Mouse (Mus musculus): ENCODE results near the gene Igsf3. TPM values are rescaled to one million over a fixed set of nuclear protein-coding genes. Genes with fewer than 3 reads are reported as not detected.

Igsf3 gene
- total and polyA plus RNA-seq, 3 experiments = not detected

- H3K4me1 ChIP-seq (ENCODE audit: control insufficient read depth in 1 of 2, insufficient read depth in 2 of 2, low read length in 2 of 2) = no peaks in the 10 kb centered on the region
- no peaks in the 10 kb centered on the region for H3K79me2 ChIP-seq (ENCODE audit: control insufficient read depth, insufficient read depth, low read length, poor library complexity)
- H3K27me3 ChIP-seq (ENCODE audit: control insufficient read depth in 1 of 2, insufficient read depth in 2 of 2, low read length in 2 of 2) = no peaks in the 10 kb centered on the region
- DNase-seq (ENCODE audit: low read depth, low spot score) = no peak
- TF ChIP-seq HCFC1 (IDR thresholded peaks at IDR 0.05; ENCODE audit: low read depth, low read length) (no peak), TAL1 (IDR thresholded peaks at IDR 0.05; ENCODE audit: low read length) (no peak), GATA1 (IDR thresholded peaks at IDR 0.05; ENCODE audit: low read depth, low read length) (no peak), UBTF (IDR thresholded peaks at IDR 0.05; ENCODE audit: borderline replicate concordance, insufficient read depth, low read depth, low read length) (no peak), E2F4 (IDR thresholded peaks at IDR 0.05; ENCODE audit: borderline replicate concordance, low read depth, low read length) (no peak), NRF1 (IDR thresholded peaks at IDR 0.05; ENCODE audit: insufficient read depth, low read depth, low read length, poor library complexity, severe bottlenecking) (no peak), ZC3H11A (IDR thresholded peaks at IDR 0.05; ENCODE audit: low read depth, low read length) (no peak), MEF2A (IDR thresholded peaks at IDR 0.05; ENCODE audit: extremely low read depth, insufficient replicate concordance, low read depth, low read length, poor library complexity, severe bottlenecking) (no peak), SIN3A (IDR thresholded peaks at IDR 0.05; ENCODE audit: low read length) (no peak), TBP (IDR thresholded peaks at IDR 0.05; ENCODE audit: low read depth, low read length) (no peak), ETS1 (IDR thresholded peaks at IDR 0.05; ENCODE audit: low read depth, low read length) (no peak), ZKSCAN1 (IDR thresholded peaks at IDR 0.05; ENCODE audit: low read depth, low read length) (no peak), MYC (IDR thresholded peaks at IDR 0.05; ENCODE audit: low read depth, low read length) (no peak), BHLHE40 (IDR thresholded peaks at IDR 0.05; ENCODE audit: borderline replicate concordance, low read depth, low read length) (no peak), USF2 (IDR thresholded peaks at IDR 0.05; ENCODE audit: borderline replicate concordance in 1 of 2, insufficient read depth in 1 of 2, low read depth in 1 of 2, low read length in 2 of 2) (no peak), ELF1 (IDR thresholded peaks at IDR 0.05; ENCODE audit: low read depth, low read length) (no peak)
- H3K27ac ChIP-seq (ENCODE audit: control insufficient read depth, low read depth, low read length) = no peak overlapping the region
- H3K9ac ChIP-seq (ENCODE audit: control insufficient read depth, low read depth, low read length, poor library complexity, severe bottlenecking) = no peak overlapping the region
- no peaks in the 10 kb centered on the region for H3K9me3 ChIP-seq (replicated peaks; ENCODE audit: insufficient read depth, low read length)
- no peaks in the 10 kb centered on the region for H3K36me3 ChIP-seq (ENCODE audit: control insufficient read depth in 1 of 2, insufficient read depth in 2 of 2, low read length in 2 of 2)
- H3K4me3 ChIP-seq (ENCODE audit: control insufficient read depth in 1 of 2, insufficient read depth in 1 of 2, low read depth in 2 of 2, low read length in 2 of 2) = no peak overlapping the region
Observed at GRCm38 (mm10) chr3:101393659-101394539, 17.0 kb downstream of the Igsf3 start.

GRCm38 (mm10) chr3:101395341-101395740 lies 18.5 kb downstream of the Igsf3 start:
- Histone ChIP-seq H3K27me3 (ENCODE audit: control insufficient read depth in 1 of 2, insufficient read depth in 2 of 2, low read length in 2 of 2) (no peaks in the 10 kb centered on the region), H3K9me3 (replicated peaks; ENCODE audit: insufficient read depth, low read length) (no peaks in the 10 kb centered on the region), H3K9ac (ENCODE audit: control insufficient read depth, low read depth, low read length, poor library complexity, severe bottlenecking) (no peak overlapping the region), H3K36me3 (ENCODE audit: control insufficient read depth in 1 of 2, insufficient read depth in 2 of 2, low read length in 2 of 2) (no peaks in the 10 kb centered on the region), H3K4me3 (ENCODE audit: control insufficient read depth in 1 of 2, insufficient read depth in 1 of 2, low read depth in 2 of 2, low read length in 2 of 2) (no peak overlapping the region), H3K27ac (ENCODE audit: control insufficient read depth, low read depth, low read length) (no peak overlapping the region), H3K79me2 (ENCODE audit: control insufficient read depth, insufficient read depth, low read length, poor library complexity) (no peaks in the 10 kb centered on the region), H3K4me1 (ENCODE audit: control insufficient read depth in 1 of 2, insufficient read depth in 2 of 2, low read length in 2 of 2) (no peaks in the 10 kb centered on the region)
- DNase-seq (ENCODE audit: low read depth, low spot score) = no peak
- TF ChIP-seq ETS1 (IDR thresholded peaks at IDR 0.05; ENCODE audit: low read depth, low read length) (no peak), USF2 (IDR thresholded peaks at IDR 0.05; ENCODE audit: borderline replicate concordance in 1 of 2, insufficient read depth in 1 of 2, low read depth in 1 of 2, low read length in 2 of 2) (no peak), MAZ (IDR thresholded peaks at IDR 0.05; ENCODE audit: low read depth, low read length) (no peak), CTCF (IDR thresholded peaks at IDR 0.05 in 2 of 3, conservative IDR thresholded peaks at IDR 0.05 in 1 of 3; ENCODE audit: control insufficient read depth in 1 of 3, insufficient read depth in 1 of 3, low read depth in 2 of 3, low read length in 3 of 3, poor library complexity in 1 of 3, severe bottlenecking in 1 of 3) (no peak), HCFC1 (IDR thresholded peaks at IDR 0.05; ENCODE audit: low read depth, low read length) (no peak), RCOR1 (IDR thresholded peaks at IDR 0.05; ENCODE audit: low read depth, low read length) (no peak), EP300 (IDR thresholded peaks at IDR 0.05; ENCODE audit: low read depth in 1 of 2, low read length in 2 of 2) (no peak), JUND (IDR thresholded peaks at IDR 0.05; ENCODE audit: low read depth, low read length) (no peak), CHD2 (IDR thresholded peaks at IDR 0.05; ENCODE audit: low read length) (no peak), MYB (IDR thresholded peaks at IDR 0.05; ENCODE audit: low read depth, low read length) (no peak), SMC3 (IDR thresholded peaks at IDR 0.05; ENCODE audit: low read depth, low read length) (no peak), BHLHE40 (IDR thresholded peaks at IDR 0.05; ENCODE audit: borderline replicate concordance, low read depth, low read length) (no peak), E2F4 (IDR thresholded peaks at IDR 0.05; ENCODE audit: borderline replicate concordance, low read depth, low read length) (no peak), ZC3H11A (IDR thresholded peaks at IDR 0.05; ENCODE audit: low read depth, low read length) (no peak)
